Mouse (Mus musculus): Measurements from ENCODE around the gene Fam45a. TPM values are rescaled to one million over a fixed set of nuclear protein-coding genes. Genes with fewer than 3 reads are reported as not detected.
A peak's percentile ranks its signal among the peaks of the same experiment; 100 is the strongest.
"Not testable (repeated sequence)": the region's sequence is repeated elsewhere in the genome, so short reads cannot be mapped to it uniquely, and the experiment has no call there.

Gene Fam45a
- polyA plus RNA-seq, 1 experiment from 2014 or later = 41.5 TPM

DNA sequence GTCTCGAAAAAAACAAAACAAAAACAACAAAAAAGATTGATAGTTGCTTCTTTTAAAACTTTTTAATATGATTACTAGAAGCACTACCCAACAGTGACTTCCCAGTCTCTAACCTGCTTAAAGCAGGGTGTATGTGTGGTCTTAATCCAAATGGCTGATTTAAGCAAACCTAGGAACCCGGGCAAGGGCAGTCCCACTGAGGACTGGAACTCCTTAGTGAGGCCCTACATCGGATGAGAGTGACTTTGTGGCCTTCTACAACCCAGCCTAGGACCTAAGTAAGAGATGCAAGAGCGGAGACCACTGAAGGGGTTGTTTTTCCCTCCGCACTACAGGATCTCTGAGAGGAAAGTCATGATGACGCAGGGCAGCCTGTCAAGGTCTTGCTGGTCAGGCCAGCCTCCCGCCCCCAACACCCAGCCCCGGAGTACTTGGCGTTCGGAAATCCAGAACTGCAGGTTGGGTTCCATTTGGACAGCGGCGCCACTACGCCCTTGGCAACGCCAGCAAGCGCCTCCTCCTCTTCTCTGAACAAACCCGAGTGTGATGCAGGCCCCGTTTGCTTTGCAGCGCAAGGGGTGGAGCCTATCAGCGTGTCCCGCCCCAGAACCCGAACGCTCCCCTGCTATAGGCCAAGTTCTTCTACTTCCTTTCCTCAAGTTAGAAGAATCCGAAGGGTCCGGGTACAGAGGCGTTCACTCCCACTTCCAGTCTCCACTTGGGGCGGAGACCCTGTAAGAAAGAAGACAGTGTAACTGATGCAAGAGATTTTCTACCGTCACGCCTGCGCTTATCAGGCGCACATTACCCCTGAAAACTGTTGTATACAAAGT is 49.7 kb downstream of the Fam45a start, which contains the start of gene Sfxn4:
Sfxn4 (minus strand) TSS at position 612 of the 833 bp plus-strand sequence.
- Histone ChIP-seq H3K4me3 (replicated peaks) (peak within 1 kb of the TSS; percentile 63), H3K27ac (replicated peaks) (peak within 1 kb of the TSS; percentile 84), H3K4me2 (peak within 1 kb of the TSS; percentile 75), H3K9ac (replicated peaks) (peak within 1 kb of the TSS; percentile 71), H3K27me3 (replicated peaks) (no peaks in the 10 kb centered on the region), H3K4me1 (peaks cover 11% of the 10 kb centered on the region), H3K9me3 (replicated peaks) (no peaks in the 10 kb centered on the region), H3K36me3 (peaks cover 19% of the 10 kb centered on the region)
- 5% methylated on average over 30 of the region's 30 CpGs for WGBS
- peak; percentile 99 for ATAC-seq (ENCODE audit: low FRiP score)

GRCm38 (mm10) chr19:60866169-60866568 is 54.8 kb downstream of the Fam45a start:
- H3K4me3 ChIP-seq (replicated peaks); H3K27ac ChIP-seq (replicated peaks); ATAC-seq (ENCODE audit: low FRiP score); H3K4me2 ChIP-seq; H3K9me3 ChIP-seq (replicated peaks); H3K9ac ChIP-seq (replicated peaks); H3K27me3 ChIP-seq (replicated peaks); H3K4me1 ChIP-seq: not testable (repeated sequence)
- peaks cover 34% of the 10 kb centered on the region for H3K36me3 ChIP-seq
- 95% methylated on average over 4 of the region's 4 CpGs for WGBS

DNA sequence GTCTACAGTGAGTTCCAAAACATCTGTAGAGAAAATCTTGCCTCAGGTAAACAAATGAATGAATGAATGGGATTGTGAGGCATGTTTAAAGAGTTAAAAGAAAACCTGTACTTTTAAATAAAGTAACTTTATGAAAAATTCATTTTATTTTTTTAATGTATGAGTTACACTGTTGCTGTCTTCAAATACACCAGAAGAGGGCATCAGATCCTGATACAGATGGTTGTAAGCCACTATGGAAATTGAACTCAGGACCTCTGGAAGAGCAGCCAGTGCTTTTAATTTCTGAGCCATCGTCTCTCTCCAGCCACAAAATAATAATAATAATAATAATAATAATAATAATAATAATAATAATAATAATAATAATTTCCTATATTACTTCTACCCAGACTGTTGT is 59.1 kb downstream of the Fam45a start:
- no peak for ATAC-seq (ENCODE audit: low FRiP score)
- Histone ChIP-seq H3K36me3 (peaks cover 22% of the 10 kb centered on the region), H3K4me3 (replicated peaks) (no peak overlapping the region), H3K9ac (replicated peaks) (no peak overlapping the region), H3K4me1 (peaks cover 8% of the 10 kb centered on the region), H3K9me3 (replicated peaks) (no peaks in the 10 kb centered on the region), H3K27ac (replicated peaks) (no peak overlapping the region), H3K27me3 (replicated peaks) (no peaks in the 10 kb centered on the region), H3K4me2 (no peak overlapping the region)
- 80% methylated on average over 1 of the region's 1 CpGs for WGBS

DNA sequence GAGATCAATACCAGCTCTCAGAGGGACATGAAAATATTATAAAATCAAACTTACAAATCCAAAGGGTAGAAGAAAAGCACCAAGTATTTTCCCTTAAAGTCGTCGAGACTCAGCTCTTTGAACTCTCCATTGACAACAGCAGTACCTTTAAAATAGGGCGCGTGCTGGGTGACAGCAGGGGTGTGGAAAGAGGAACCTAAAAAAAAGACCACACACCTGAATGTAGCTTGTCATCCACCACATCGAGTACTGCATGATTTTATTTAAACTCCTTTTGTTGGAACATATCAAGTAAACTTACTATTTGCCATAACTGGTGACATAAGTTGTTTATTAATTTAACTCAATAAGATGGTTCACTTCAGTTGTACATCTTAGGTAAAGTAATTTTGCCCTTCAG is 60.0 kb downstream of the Fam45a start:
- H3K9me3 ChIP-seq (replicated peaks) = no peaks in the 10 kb centered on the region
- no peak overlapping the region for H3K4me2 ChIP-seq
- no peaks in the 10 kb centered on the region for H3K27me3 ChIP-seq (replicated peaks)
- H3K4me1 ChIP-seq = peaks cover 8% of the 10 kb centered on the region
- WGBS = 96% methylated on average over 5 of the region's 5 CpGs
- H3K4me3 ChIP-seq (replicated peaks) = no peak overlapping the region
- ATAC-seq (ENCODE audit: low FRiP score) = no peak
- H3K9ac ChIP-seq (replicated peaks) = no peak overlapping the region
- H3K27ac ChIP-seq (replicated peaks) = no peak overlapping the region
- H3K36me3 ChIP-seq = peaks cover 22% of the 10 kb centered on the region

- Histone ChIP-seq H3K36me3 (peaks cover 17% of the 10 kb centered on the region), H3K9ac (replicated peaks) (no peak overlapping the region), H3K27me3 (replicated peaks) (no peaks in the 10 kb centered on the region), H3K9me3 (replicated peaks) (no peaks in the 10 kb centered on the region), H3K4me1 (peaks cover 8% of the 10 kb centered on the region), H3K4me3 (replicated peaks) (no peak overlapping the region), H3K27ac (replicated peaks) (no peak overlapping the region), H3K4me2 (no peak overlapping the region)
- 79% methylated on average over 1 of the region's 1 CpGs for WGBS
- ATAC-seq (ENCODE audit: low FRiP score) = no peak
Measured at GRCm38 (mm10) chr19:60872272-60872671, 60.9 kb downstream of the Fam45a start.

GRCm38 (mm10) chr19:60873501-60873900 is 62.1 kb downstream of the Fam45a start:
- WGBS = 32% methylated on average over 4 of the region's 4 CpGs
- peak overlapping the region; percentile 65 for H3K9ac ChIP-seq (replicated peaks)
- peaks cover 12% of the 10 kb centered on the region for H3K36me3 ChIP-seq
- H3K4me3 ChIP-seq (replicated peaks) = peak overlapping the region; percentile 62
- no peaks in the 10 kb centered on the region for H3K9me3 ChIP-seq (replicated peaks)
- H3K27ac ChIP-seq (replicated peaks) = peak overlapping the region; percentile 81; the same call in 1 of the 2 replicates
- peaks cover 8% of the 10 kb centered on the region for H3K4me1 ChIP-seq
- H3K27me3 ChIP-seq (replicated peaks) = no peaks in the 10 kb centered on the region
- H3K4me2 ChIP-seq = peak overlapping the region; percentile 68
- ATAC-seq (ENCODE audit: low FRiP score) = no peak

GRCm38 (mm10) chr19:60874064-60874694 is 62.8 kb downstream of the Fam45a start, which contains the start of gene Prdx3:
Prdx3 (minus strand) TSS chr19:60874556.
- Histone ChIP-seq H3K9ac (replicated peaks) (peak within 1 kb of the TSS; percentile 65), H3K4me3 (replicated peaks) (peak within 1 kb of the TSS; percentile 62), H3K4me1 (peaks cover 8% of the 10 kb centered on the region), H3K4me2 (peak within 1 kb of the TSS; percentile 68), H3K36me3 (peaks cover 7% of the 10 kb centered on the region), H3K27ac (replicated peaks) (peak within 1 kb of the TSS; percentile 81), H3K9me3 (replicated peaks) (no peaks in the 10 kb centered on the region), H3K27me3 (replicated peaks) (no peaks in the 10 kb centered on the region)
- peak; percentile 99 for ATAC-seq (ENCODE audit: low FRiP score)
- under 1% methylated on average over 28 of the region's 28 CpGs for WGBS

DNA sequence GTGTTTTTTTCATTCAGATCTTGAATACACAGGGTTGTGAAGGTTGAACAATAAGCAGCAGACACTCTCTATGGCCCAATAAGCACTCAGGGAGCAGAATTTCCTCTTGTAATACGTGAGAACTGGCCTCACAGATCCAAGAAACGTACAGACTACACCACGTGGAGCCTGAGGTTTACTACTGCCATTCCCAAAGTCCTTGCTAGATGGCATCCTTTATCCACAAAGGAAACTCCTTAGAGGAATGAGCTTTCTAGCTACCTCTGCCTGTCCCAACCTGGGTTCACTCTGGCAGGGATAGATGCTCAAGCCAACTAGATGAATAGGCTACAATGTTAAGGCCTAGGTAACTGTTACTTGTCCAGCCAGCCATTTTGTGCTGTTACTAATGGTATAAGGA is 71.7 kb downstream of the Fam45a start:
- no peak overlapping the region for H3K9ac ChIP-seq (replicated peaks)
- H3K4me2 ChIP-seq = no peak overlapping the region
- H3K27ac ChIP-seq (replicated peaks) = no peak overlapping the region
- H3K9me3 ChIP-seq (replicated peaks) = no peaks in the 10 kb centered on the region
- no peaks in the 10 kb centered on the region for H3K27me3 ChIP-seq (replicated peaks)
- no peaks in the 10 kb centered on the region for H3K4me1 ChIP-seq
- WGBS = 14% methylated on average over 3 of the region's 3 CpGs
- no peak overlapping the region for H3K4me3 ChIP-seq (replicated peaks)
- no peaks in the 10 kb centered on the region for H3K36me3 ChIP-seq
- peak; percentile 50; the same call in 1 of the 2 replicates for ATAC-seq (ENCODE audit: low FRiP score)

Small RNA genes lying within 50 kb of the gene (microRNA-seq; reads per million reads assigned to microRNA genes)
- gene mmu-mir-3084-1 = not detected

Other genes with a start within 250 kb of the Fam45a start
- gene Cacul1, start 230.6 kb upstream of the Fam45a start, polyA plus RNA-seq (2015; fragmentation: Nextera tagmentation; extraction: Ambion mirVana) = 21.7 and 23.5 TPM in 2 replicates
- gene Nanos1, start 55.6 kb upstream of the Fam45a start, polyA plus RNA-seq (2015; fragmentation: Nextera tagmentation; extraction: Ambion mirVana) = 12.8 and 15.5 TPM in 2 replicates
- gene Eif3a, start 20.9 kb upstream of the Fam45a start, polyA plus RNA-seq (2015; fragmentation: Nextera tagmentation; extraction: Ambion mirVana) = 101 and 117 TPM in 2 replicates
- gene Sfxn4, start 49.9 kb downstream of the Fam45a start, polyA plus RNA-seq (2015; fragmentation: Nextera tagmentation; extraction: Ambion mirVana) = 11.0 and 13.0 TPM in 2 replicates
- 132 and 133 TPM in 2 replicates for gene Prdx3, start 63.0 kb downstream of the Fam45a start, polyA plus RNA-seq (2015; fragmentation: Nextera tagmentation; extraction: Ambion mirVana)
- 2.6 and 2.8 TPM in 2 replicates for gene Grk5, start 78.2 kb downstream of the Fam45a start, polyA plus RNA-seq (2015; fragmentation: Nextera tagmentation; extraction: Ambion mirVana)